Mouse (Mus musculus) small intestine, adult 2 months (tissue): Measurements from ENCODE around the gene Fam133b.

Experiments
- CTCF ChIP-seq: fragments of 200-500 bp; IDR thresholded peaks from 2 replicates; pipeline ENCODE4 v1.5.1; 2012; ENCODE audit warnings: low read depth, mild to moderate bottlenecking, control low read depth, inconsistent platforms, low read length, moderate library complexity, mixed read lengths; ENCODE audit not compliant: insufficient replicate concordance, insufficient read length; ENCODE audit errors: extremely low read depth
- POLR2A ChIP-seq: fragments of 200-500 bp; IDR thresholded peaks from 2 replicates; pipeline ENCODE4 v1.6.1; 2012; ENCODE audit warnings: low read depth, mild to moderate bottlenecking, control low read depth, inconsistent platforms, low read length, moderate library complexity

- TF ChIP-seq CTCF (no peak), POLR2A (no peak)
These were observed 42.6 kb upstream of the Fam133b start for GRCm38 (mm10) chr5:3500957-3501563.
